Mouse (Mus musculus): ENCODE measurements around the gene Stx8.

DNA sequence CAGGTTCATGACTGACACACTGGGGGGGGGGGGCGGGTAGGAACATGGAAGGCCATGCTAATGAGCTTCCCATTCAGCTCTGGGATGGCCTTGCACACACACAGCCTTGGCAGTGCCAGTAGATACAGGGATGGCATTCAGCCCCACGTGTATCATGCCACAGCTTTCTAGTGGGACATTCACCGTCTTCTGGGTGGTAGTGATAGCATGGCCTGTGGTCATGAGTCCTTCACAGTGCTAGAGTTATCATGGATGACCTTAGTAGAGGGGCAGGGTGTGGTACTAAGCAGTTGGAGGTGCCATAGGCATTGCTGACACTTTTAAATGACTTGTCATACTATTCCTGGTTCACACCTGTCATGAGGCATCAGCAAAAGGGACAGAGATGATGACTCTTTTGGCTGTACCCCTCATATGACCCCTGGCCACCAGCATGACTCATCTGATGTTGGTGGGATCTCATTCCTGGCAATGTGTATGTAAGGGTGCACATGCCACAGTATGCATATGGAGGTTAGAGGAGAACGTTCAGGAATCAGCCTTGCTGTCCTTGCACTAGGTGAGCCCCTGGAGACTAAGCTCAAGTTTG, 69.4 kb downstream of the Stx8 start:
- TF ChIP-seq CTCF (IDR thresholded peaks at IDR 0.05; ENCODE audit: control insufficient read depth, insufficient read depth, low read length), result no peak
- TF ChIP-seq POLR2A (IDR thresholded peaks at IDR 0.05; ENCODE audit: borderline replicate concordance, control insufficient read depth, low read depth, low read length), result no peak

Measured in bone marrow, adult 2 months (tissue).